Mouse (Mus musculus): ENCODE data around the gene Hsbp1. TPM values are rescaled to one million over a fixed set of nuclear protein-coding genes. Genes with fewer than 3 reads are reported as not detected.
"Not testable (repeated sequence)": the region's sequence is repeated elsewhere in the genome, so short reads cannot be mapped to it uniquely, and the experiment has no call there.

The Hsbp1 gene
- polyA plus RNA-seq (2015; fragmentation: Nextera tagmentation; extraction: Ambion mirVana), result 282 and 298 TPM in 2 replicates

GRCm38 (mm10) chr8:119344190-119344856, at the start of gene Hsbp1:
TSS of gene Hsbp1 (plus strand) at chr8:119344488.
- H3K4me3 ChIP-seq (replicated peaks), result peak within 1 kb of the TSS; percentile 95
- peak within 1 kb of the TSS; percentile 66 for H3K4me2 ChIP-seq
- peak within 1 kb of the TSS; percentile 92 for H3K9ac ChIP-seq
- WGBS, result 2% methylated on average over 49 of the region's 52 CpGs
- H3K9me3 ChIP-seq, result no peaks in the 10 kb centered on the region
- H3K27me3 ChIP-seq (replicated peaks), result 0 out of 2 replicates have a peak, but pooled peaks cover 4% of the 10 kb centered on the region
- H3K27ac ChIP-seq, result no peak within 1 kb of the TSS
- H3K36me3 ChIP-seq, result peaks cover 26% of the 10 kb centered on the region
- peak; percentile 99 for ATAC-seq (ENCODE audit: insufficient read depth, low FRiP score, low read depth)
- peaks cover 7% of the 10 kb centered on the region for H3K4me1 ChIP-seq

GRCm38 (mm10) chr8:119295477-119295876, 48.8 kb upstream of the Hsbp1 start:
- H3K27ac ChIP-seq, result no peak overlapping the region
- no peak for ATAC-seq (ENCODE audit: insufficient read depth, low FRiP score, low read depth)
- H3K9me3 ChIP-seq, result no peaks in the 10 kb centered on the region
- H3K4me2 ChIP-seq, result no peak overlapping the region
- WGBS, result 76% methylated on average over 13 of the region's 13 CpGs
- no peak overlapping the region for H3K9ac ChIP-seq
- no peak overlapping the region for H3K4me3 ChIP-seq (replicated peaks)
- H3K36me3 ChIP-seq, result no peaks in the 10 kb centered on the region
- no peaks in the 10 kb centered on the region for H3K4me1 ChIP-seq
- H3K27me3 ChIP-seq (replicated peaks), result no peaks in the 10 kb centered on the region

GRCm38 (mm10) chr8:119297752-119298151, 46.5 kb upstream of the Hsbp1 start:
- not testable (repeated sequence) for H3K4me2 ChIP-seq; H3K27ac ChIP-seq; H3K36me3 ChIP-seq; H3K4me3 ChIP-seq (replicated peaks); H3K27me3 ChIP-seq (replicated peaks); H3K9ac ChIP-seq; ATAC-seq (ENCODE audit: insufficient read depth, low FRiP score, low read depth); H3K9me3 ChIP-seq; H3K4me1 ChIP-seq
- WGBS, result 29% methylated on average over 3 of the region's 3 CpGs

GRCm38 (mm10) chr8:119300335-119300734, 44.0 kb upstream of the Hsbp1 start:
- Histone ChIP-seq H3K4me3 (replicated peaks) (no peak overlapping the region), H3K9me3 (no peaks in the 10 kb centered on the region), H3K9ac (no peak overlapping the region), H3K27ac (no peak overlapping the region), H3K4me1 (no peaks in the 10 kb centered on the region), H3K27me3 (replicated peaks) (no peaks in the 10 kb centered on the region), H3K36me3 (no peaks in the 10 kb centered on the region), H3K4me2 (no peak overlapping the region)
- ATAC-seq (ENCODE audit: insufficient read depth, low FRiP score, low read depth), result no peak
- 88% methylated on average over 5 of the region's 5 CpGs for WGBS

GRCm38 (mm10) chr8:119304196-119304595, 40.1 kb upstream of the Hsbp1 start:
- H3K9me3 ChIP-seq, result no peaks in the 10 kb centered on the region
- H3K4me1 ChIP-seq, result no peaks in the 10 kb centered on the region
- no peaks in the 10 kb centered on the region for H3K27me3 ChIP-seq (replicated peaks)
- no peak overlapping the region for H3K4me3 ChIP-seq (replicated peaks)
- H3K27ac ChIP-seq, result no peak overlapping the region
- H3K36me3 ChIP-seq, result no peaks in the 10 kb centered on the region
- 81% methylated on average over 8 of the region's 8 CpGs for WGBS
- ATAC-seq (ENCODE audit: insufficient read depth, low FRiP score, low read depth), result no peak
- H3K4me2 ChIP-seq, result no peak overlapping the region
- H3K9ac ChIP-seq, result no peak overlapping the region

GRCm38 (mm10) chr8:119311412-119311811, 32.9 kb upstream of the Hsbp1 start:
- no peaks in the 10 kb centered on the region for H3K9me3 ChIP-seq
- no peak overlapping the region for H3K9ac ChIP-seq
- 23% methylated on average over 3 of the region's 3 CpGs for WGBS
- no peaks in the 10 kb centered on the region for H3K36me3 ChIP-seq
- no peak overlapping the region for H3K4me2 ChIP-seq
- no peak for ATAC-seq (ENCODE audit: insufficient read depth, low FRiP score, low read depth)
- no peaks in the 10 kb centered on the region for H3K4me1 ChIP-seq
- no peak overlapping the region for H3K4me3 ChIP-seq (replicated peaks)
- H3K27ac ChIP-seq, result no peak overlapping the region
- H3K27me3 ChIP-seq (replicated peaks), result no peaks in the 10 kb centered on the region

GRCm38 (mm10) chr8:119323215-119323614, 21.1 kb upstream of the Hsbp1 start:
- no peaks in the 10 kb centered on the region for H3K27me3 ChIP-seq (replicated peaks)
- no peaks in the 10 kb centered on the region for H3K9me3 ChIP-seq
- whole genome bisulfite sequencing, result 47% methylated on average over 6 of the region's 6 CpGs
- no peak overlapping the region for H3K4me3 ChIP-seq (replicated peaks)
- H3K4me2 ChIP-seq, result no peak overlapping the region
- no peak for ATAC-seq (ENCODE audit: insufficient read depth, low FRiP score, low read depth)
- H3K27ac ChIP-seq, result no peak overlapping the region
- no peaks in the 10 kb centered on the region for H3K36me3 ChIP-seq
- no peak overlapping the region for H3K9ac ChIP-seq
- no peaks in the 10 kb centered on the region for H3K4me1 ChIP-seq

- no peak for ATAC-seq (ENCODE audit: insufficient read depth, low FRiP score, low read depth)
- Histone ChIP-seq H3K9me3 (no peaks in the 10 kb centered on the region), H3K36me3 (no peaks in the 10 kb centered on the region), H3K4me1 (no peaks in the 10 kb centered on the region), H3K9ac (no peak overlapping the region), H3K4me2 (no peak overlapping the region), H3K27me3 (replicated peaks) (0 out of 2 replicates have a peak, but pooled peaks cover 4% of the 10 kb centered on the region), H3K4me3 (replicated peaks) (no peak overlapping the region), H3K27ac (no peak overlapping the region)
- WGBS, result 84% methylated on average over 4 of the region's 4 CpGs
Observed at GRCm38 (mm10) chr8:119339546-119339945, 4.7 kb upstream of the Hsbp1 start.

GRCm38 (mm10) chr8:119343606-119344005, 682 bp upstream of the Hsbp1 start:
- 85% methylated on average over 3 of the region's 3 CpGs for WGBS
- H3K27ac ChIP-seq, result no peak overlapping the region
- no peak for ATAC-seq (ENCODE audit: insufficient read depth, low FRiP score, low read depth)
- no peak overlapping the region; the same call in 1 of the 2 replicates for H3K4me2 ChIP-seq
- H3K36me3 ChIP-seq, result peaks cover 19% of the 10 kb centered on the region
- H3K4me3 ChIP-seq (replicated peaks), result peak overlapping the region; percentile 95; the same call in 1 of the 2 replicates
- 0 out of 2 replicates have a peak, but pooled peaks cover 4% of the 10 kb centered on the region for H3K27me3 ChIP-seq (replicated peaks)
- H3K9ac ChIP-seq, result no peak overlapping the region
- no peaks in the 10 kb centered on the region for H3K9me3 ChIP-seq
- peaks cover 7% of the 10 kb centered on the region for H3K4me1 ChIP-seq

GRCm38 (mm10) chr8:119345029-119345682, 868 bp downstream of the Hsbp1 start:
- no peak overlapping the region for H3K27ac ChIP-seq
- WGBS, result 44% methylated on average over 22 of the region's 22 CpGs
- H3K9ac ChIP-seq, result peak overlapping the region; percentile 92
- H3K27me3 ChIP-seq (replicated peaks), result 0 out of 2 replicates have a peak, but pooled peaks cover 4% of the 10 kb centered on the region
- H3K36me3 ChIP-seq, result peaks cover 28% of the 10 kb centered on the region
- peaks cover 7% of the 10 kb centered on the region for H3K4me1 ChIP-seq
- no peaks in the 10 kb centered on the region for H3K9me3 ChIP-seq
- H3K4me3 ChIP-seq (replicated peaks), result peak overlapping the region; percentile 95
- no peak for ATAC-seq (ENCODE audit: insufficient read depth, low FRiP score, low read depth)
- H3K4me2 ChIP-seq, result peak overlapping the region; percentile 66

GRCm38 (mm10) chr8:119345683-119346075, 1.4 kb downstream of the Hsbp1 start:
- H3K36me3 ChIP-seq, result peaks cover 28% of the 10 kb centered on the region
- ATAC-seq (ENCODE audit: insufficient read depth, low FRiP score, low read depth), result no peak
- H3K27ac ChIP-seq, result no peak overlapping the region
- 0 out of 2 replicates have a peak, but pooled peaks cover 4% of the 10 kb centered on the region for H3K27me3 ChIP-seq (replicated peaks)
- no peak overlapping the region for H3K4me3 ChIP-seq (replicated peaks)
- 83% methylated on average over 15 of the region's 15 CpGs for WGBS
- H3K4me1 ChIP-seq, result peaks cover 7% of the 10 kb centered on the region
- H3K4me2 ChIP-seq, result peak overlapping the region; percentile 66
- H3K9ac ChIP-seq, result no peak overlapping the region
- no peaks in the 10 kb centered on the region for H3K9me3 ChIP-seq

GRCm38 (mm10) chr8:119351647-119352046, 7.4 kb downstream of the Hsbp1 start:
- Histone ChIP-seq H3K4me2 (no peak overlapping the region), H3K4me1 (no peaks in the 10 kb centered on the region), H3K36me3 (peaks cover 24% of the 10 kb centered on the region), H3K27ac (no peak overlapping the region), H3K27me3 (replicated peaks) (no peaks in the 10 kb centered on the region), H3K4me3 (replicated peaks) (no peak overlapping the region), H3K9ac (no peak overlapping the region), H3K9me3 (no peaks in the 10 kb centered on the region)
- ATAC-seq (ENCODE audit: insufficient read depth, low FRiP score, low read depth), result no peak
- 89% methylated on average over 19 of the region's 19 CpGs for WGBS
